Mouse (Mus musculus): ENCODE data around the gene Smarcb1.

Smarcb1 gene

GRCm38 (mm10) chr10:75854791-75855190 is 66.6 kb downstream of the Smarcb1 start:
- no peak for DNase-seq

DNA sequence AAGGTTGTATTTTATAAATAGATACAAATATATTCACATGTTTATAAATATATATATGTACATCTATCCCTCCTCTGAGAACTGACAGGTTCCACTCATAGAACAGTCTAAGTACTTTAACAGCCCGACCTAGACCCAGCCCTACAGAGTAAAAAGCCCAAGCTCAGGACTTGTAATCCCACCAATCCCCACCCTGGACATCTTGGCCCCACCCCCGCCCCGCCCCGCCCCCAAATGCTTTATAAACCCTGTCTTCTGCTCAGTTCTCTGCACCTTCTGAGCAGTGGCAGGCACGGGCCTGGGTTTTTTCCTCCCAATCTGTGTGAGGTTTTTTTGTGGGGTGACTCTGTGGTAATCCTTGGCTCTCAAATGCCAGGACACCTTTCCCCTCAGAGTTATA is 67.3 kb downstream of the Smarcb1 start:
- no peak for DNase-seq

DNA sequence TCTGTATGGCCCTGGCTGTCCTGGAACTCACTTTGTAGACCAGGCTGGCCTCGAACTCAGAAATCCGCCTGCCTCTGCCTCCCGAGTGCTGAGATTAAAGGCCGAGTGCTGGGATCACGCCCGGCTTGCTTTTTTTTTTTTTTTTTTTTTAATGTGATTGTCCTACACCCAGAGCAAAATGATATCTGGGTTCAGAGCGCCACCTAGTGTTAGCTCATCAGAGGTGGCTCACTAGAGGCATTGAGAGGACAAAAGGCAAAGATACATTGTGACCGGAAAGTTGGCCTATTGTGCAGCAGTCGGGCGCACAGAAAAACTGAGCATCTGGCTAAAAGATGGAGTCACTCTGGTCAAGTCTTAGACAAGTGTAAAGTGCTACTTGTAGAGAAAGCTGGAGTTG is 68.0 kb downstream of the Smarcb1 start:
- peak; percentile 91 for DNase-seq

DNA sequence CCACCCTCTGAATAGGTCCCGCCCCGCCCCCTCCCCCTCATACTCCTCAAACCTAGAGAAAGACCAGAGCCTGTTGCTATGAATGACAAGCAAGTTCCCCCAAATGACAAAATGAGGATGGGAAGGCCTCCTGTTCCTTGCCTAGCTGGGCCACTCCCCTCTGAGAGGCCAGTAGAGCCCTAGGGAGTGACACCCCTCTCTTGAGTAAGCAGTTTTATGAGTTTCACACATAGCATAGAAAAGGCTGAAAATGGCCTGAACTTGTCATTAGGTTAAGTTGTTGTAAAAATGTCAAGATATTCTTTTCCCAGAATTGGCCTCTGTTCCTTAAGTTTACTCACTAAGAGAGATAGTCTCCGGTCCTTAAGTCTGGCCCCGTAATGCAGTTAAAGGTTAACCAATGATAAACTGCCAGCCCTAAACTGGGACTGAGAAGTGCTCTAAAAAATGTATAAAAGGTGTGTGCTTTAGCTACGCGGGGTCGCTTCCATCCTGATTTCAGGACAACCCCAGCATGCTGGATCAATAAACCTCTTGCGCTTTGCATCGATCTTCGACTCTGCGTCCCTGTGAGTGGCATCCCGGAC is 68.8 kb downstream of the Smarcb1 start:
- no peak for DNase-seq

- DNase-seq, result no peak
Measured at GRCm38 (mm10) chr10:75851681-75852080, 69.7 kb downstream of the Smarcb1 start.

GRCm38 (mm10) chr10:75851076-75851475 is 70.3 kb downstream of the Smarcb1 start:
- peak; percentile 52 for DNase-seq

- DNase-seq, result no peak
Measured at GRCm38 (mm10) chr10:75848382-75848781, 73.0 kb downstream of the Smarcb1 start.

All from retina, postnatal 1 day (tissue).